Mouse (Mus musculus): ENCODE measurements around the gene Tmub2.

GRCm38 (mm10) chr11:102320686-102321005 is 35.9 kb downstream of the Tmub2 start:
- TF ChIP-seq GATA1 (IDR thresholded peaks at IDR 0.05; ENCODE audit: borderline replicate concordance, low read length) (no peak), FLI1 (IDR thresholded peaks at IDR 0.05; ENCODE audit: low read length) (no peak)
